Mouse (Mus musculus): ENCODE measurements at regions not wholly inside any gene's neighbourhood (a gene's known extent, or its start where the extent isn't known, plus 50 kb on each side); places are given as distances from the start of the nearest gene placed in this dataset.

DNA sequence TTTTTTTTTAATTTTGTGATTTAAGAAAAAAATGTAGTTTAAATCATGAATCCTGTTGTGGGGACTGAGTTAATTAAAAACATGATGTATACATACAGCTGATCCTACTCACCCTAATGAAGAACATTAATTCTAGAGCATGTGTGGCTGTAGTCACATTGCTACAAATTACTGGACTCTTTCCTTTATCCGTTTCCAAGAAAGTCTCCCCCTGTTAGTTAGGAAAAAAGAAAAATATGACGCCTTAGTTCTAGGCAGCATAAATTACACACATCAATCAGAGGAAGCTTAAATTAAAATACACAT, 505.7 kb downstream of the Cypt12 start:
- TF ChIP-seq CTCF (IDR thresholded peaks at IDR 0.05) (no peak), EP300 (IDR thresholded peaks at IDR 0.05) (no peak)
